Mouse (Mus musculus) forebrain, embryonic 14.5 days (tissue): ENCODE data around the gene Fmo3. TPM values are rescaled to one million over a fixed set of nuclear protein-coding genes. Genes with fewer than 3 reads are reported as not detected.

Experiments used
- ATAC-seq: fragments of 200-750 bp; cut with Nextera tagmentation; 2 replicates; pipeline ENCODE4 v1.8.0; 2017; ENCODE audit warnings: mild to moderate bottlenecking, moderate library complexity
- DNase-seq: peaks from one replicate; pipeline ENCODE4 v3.0.0-alpha.2; 2015; ENCODE audit warnings: low spot score
- H3K27ac ChIP-seq: fragments of 300-500 bp; sonication (generic); 2 replicates; pipeline ENCODE4 v1.5.1; 2014; ENCODE audit warnings: low read depth, mild to moderate bottlenecking, control low read depth, low read length, moderate library complexity
- H3K27me3 ChIP-seq: fragments of 300-500 bp; sonication (generic); replicated peaks from 2 replicates; pipeline ENCODE4 v1.6.1; 2014; ENCODE audit warnings: low read length, control low read depth, mixed read lengths; ENCODE audit not compliant: control insufficient read depth, insufficient read depth
- H3K36me3 ChIP-seq: fragments of 300-500 bp; sonication (generic); 2 replicates; pipeline ENCODE4 v1.6.1; 2014; ENCODE audit warnings: low read length, control low read depth; ENCODE audit not compliant: control insufficient read depth, insufficient read depth
- H3K4me1 ChIP-seq: fragments of 300-500 bp; sonication (generic); 2 replicates; pipeline ENCODE4 v1.6.1; 2014; ENCODE audit warnings: antibody characterized with exemption, low read length, control low read depth; ENCODE audit not compliant: control insufficient read depth, insufficient read depth
- H3K4me2 ChIP-seq: fragments of 300-500 bp; sonication (generic); 2 replicates; pipeline ENCODE4 v1.6.1; 2014; ENCODE audit warnings: mild to moderate bottlenecking, control low read depth, low read length
- H3K4me3 ChIP-seq: fragments of 300-500 bp; sonication (generic); 2 replicates; pipeline ENCODE4 v1.5.1; 2014; ENCODE audit warnings: low read depth, low read length, control low read depth
- H3K9ac ChIP-seq: fragments of 300-500 bp; sonication (generic); 2 replicates; pipeline ENCODE4 v1.6.1; 2014; ENCODE audit warnings: mild to moderate bottlenecking, low read length, control low read depth, moderate library complexity
- H3K9me3 ChIP-seq: fragments of 300-500 bp; sonication (generic); replicated peaks from 2 replicates; pipeline ENCODE4 v1.6.1; 2016; ENCODE audit warnings: low read length, control low read depth, mixed read lengths; ENCODE audit not compliant: control insufficient read depth
- WGBS: fragments of 180-500 bp; shearing (Covaris S2); extraction: QIAGEN DNeasy Blood & Tissue Kit; methylation state at CpG from one replicate; pipeline ENCODE4 v1.1.7; 2014; 5-methylcytosine and 5-hydroxymethylcytosine counted together
- polyA plus RNA-seq: library from polyadenylated mRNA; unstranded; fragments of >200 nt; fragmentation: Nextera tagmentation; extraction: Ambion mirVana; gene quantifications from 2 replicates; pipeline ENCODE4 v1.2.1, GENCODE M21; 2014

The Fmo3 gene
- polyA plus RNA-seq: not detected in 2 replicates

DNA sequence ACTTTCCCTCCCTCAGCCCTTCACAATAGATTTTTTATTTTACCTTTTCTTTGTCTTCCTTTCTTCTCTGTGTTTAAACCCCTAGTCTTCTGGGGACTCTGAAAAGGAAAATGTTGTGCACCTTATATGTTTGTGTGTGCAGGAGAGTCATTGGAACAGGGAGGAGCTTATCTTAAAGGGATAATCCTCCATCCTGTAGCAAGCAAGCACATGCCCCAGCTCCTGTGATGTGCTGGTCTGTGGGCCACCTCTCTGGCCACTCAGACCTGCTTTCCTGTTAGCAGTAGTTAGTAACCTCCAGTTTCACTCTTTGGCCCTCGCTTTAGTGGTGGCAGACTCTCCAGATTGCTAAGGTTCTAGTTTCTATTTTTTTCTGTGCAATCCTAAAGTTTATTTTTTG is at the start of gene Fmo3:
TSS of gene Fmo3 (minus strand) at position 101 of the 400 bp plus-strand sequence.
- Histone ChIP-seq H3K36me3 (no peaks in the 10 kb centered on the region), H3K27ac (no peak within 1 kb of the TSS), H3K4me2 (no peak within 1 kb of the TSS), H3K27me3 (no peaks in the 10 kb centered on the region), H3K4me3 (no peak within 1 kb of the TSS), H3K9ac (no peak within 1 kb of the TSS), H3K9me3 (no peaks in the 10 kb centered on the region), H3K4me1 (no peaks in the 10 kb centered on the region)
- DNase-seq (no peak), ATAC-seq (no peak)
- WGBS: 93% methylated on average over 1 of the region's 1 CpGs

- no peak overlapping the region for H3K4me3 ChIP-seq
- ATAC-seq (no peak), DNase-seq (no peak)
- H3K36me3 ChIP-seq: no peaks in the 10 kb centered on the region
- no peak overlapping the region for H3K9ac ChIP-seq
- no peaks in the 10 kb centered on the region for H3K9me3 ChIP-seq
- H3K27ac ChIP-seq: no peak overlapping the region
- H3K4me2 ChIP-seq: no peak overlapping the region
- H3K4me1 ChIP-seq: no peaks in the 10 kb centered on the region
- H3K27me3 ChIP-seq: no peaks in the 10 kb centered on the region
Observed at GRCm38 (mm10) chr1:163023075-163023474, 38.7 kb upstream of the Fmo3 start.

GRCm38 (mm10) chr1:163009220-163009619 is 24.9 kb upstream of the Fmo3 start:
- DNase-seq: no peak
- no peaks in the 10 kb centered on the region for H3K9me3 ChIP-seq
- no peak for ATAC-seq
- no peak overlapping the region for H3K4me2 ChIP-seq
- H3K9ac ChIP-seq: no peak overlapping the region
- H3K27me3 ChIP-seq: no peaks in the 10 kb centered on the region
- no peak overlapping the region for H3K27ac ChIP-seq
- WGBS: 64% methylated on average over 3 of the region's 3 CpGs
- no peaks in the 10 kb centered on the region for H3K36me3 ChIP-seq
- H3K4me3 ChIP-seq: no peak overlapping the region
- no peaks in the 10 kb centered on the region for H3K4me1 ChIP-seq

DNA sequence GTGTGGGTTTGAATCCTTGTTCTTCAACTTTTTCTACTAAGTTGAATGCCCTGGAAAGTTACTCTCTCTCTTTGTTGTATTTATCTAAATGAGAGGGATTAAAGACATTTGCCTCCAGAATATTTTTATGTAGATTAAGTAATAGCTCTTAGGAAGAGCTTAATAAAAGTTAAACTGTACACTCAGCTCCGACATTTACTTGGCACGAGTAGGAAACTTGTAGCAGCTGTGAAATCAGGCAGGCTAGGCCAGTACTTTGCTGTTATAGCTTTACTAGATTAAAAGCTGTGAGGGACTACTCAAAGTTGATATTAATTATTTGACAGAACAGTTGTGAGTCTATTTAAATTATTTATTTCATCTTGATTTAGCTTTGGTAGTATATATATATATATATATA is 19.2 kb upstream of the Fmo3 start:
- Histone ChIP-seq H3K36me3 (no peaks in the 10 kb centered on the region), H3K4me1 (no peaks in the 10 kb centered on the region), H3K9me3 (no peaks in the 10 kb centered on the region), H3K4me2 (no peak overlapping the region), H3K27ac (no peak overlapping the region), H3K9ac (no peak overlapping the region), H3K4me3 (no peak overlapping the region), H3K27me3 (no peaks in the 10 kb centered on the region)
- DNase-seq (no peak), ATAC-seq (no peak)
- 89% methylated on average over 2 of the region's 2 CpGs for whole genome bisulfite sequencing

DNA sequence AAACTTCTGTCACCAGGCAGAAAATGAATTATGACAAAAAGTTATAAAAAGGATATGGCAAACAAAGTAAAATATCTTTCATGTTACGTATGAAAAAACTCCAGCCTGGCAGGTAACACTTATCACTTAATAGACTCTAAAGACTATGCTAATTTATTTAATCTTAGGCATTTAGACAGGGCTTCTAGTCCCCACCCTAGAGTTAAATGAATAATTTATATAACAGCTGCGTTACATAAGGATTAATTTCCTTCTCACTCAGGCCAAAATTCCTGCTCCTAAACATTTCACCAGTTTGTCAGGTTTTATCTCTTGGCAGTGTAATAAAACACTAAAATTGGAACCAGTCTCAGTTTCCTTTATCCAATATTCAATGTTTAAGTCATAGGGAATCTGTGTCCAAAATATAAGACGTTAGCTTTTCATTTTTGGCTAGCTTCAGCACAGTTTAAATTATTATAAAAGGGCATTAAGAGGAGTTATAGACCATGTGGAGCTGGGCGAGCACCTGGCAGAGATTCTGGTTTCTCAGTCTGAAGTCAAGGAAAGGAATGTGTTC is 17.0 kb upstream of the Fmo3 start:
- Histone ChIP-seq H3K4me2 (no peak overlapping the region), H3K27me3 (no peaks in the 10 kb centered on the region), H3K36me3 (no peaks in the 10 kb centered on the region), H3K4me3 (no peak overlapping the region), H3K4me1 (no peaks in the 10 kb centered on the region), H3K27ac (no peak overlapping the region), H3K9me3 (no peaks in the 10 kb centered on the region), H3K9ac (no peak overlapping the region)
- 75% methylated on average over 4 of the region's 4 CpGs for WGBS
- ATAC-seq (no peak), DNase-seq (no peak)

GRCm38 (mm10) chr1:162987546-162987945 is 3.2 kb upstream of the Fmo3 start:
- Histone ChIP-seq H3K4me2 (no peak overlapping the region), H3K27me3 (no peaks in the 10 kb centered on the region), H3K4me3 (no peak overlapping the region), H3K9ac (no peak overlapping the region), H3K27ac (no peak overlapping the region), H3K36me3 (no peaks in the 10 kb centered on the region), H3K9me3 (no peaks in the 10 kb centered on the region), H3K4me1 (no peaks in the 10 kb centered on the region)
- ATAC-seq (no peak), DNase-seq (no peak)
- 86% methylated on average over 3 of the region's 3 CpGs for WGBS

- DNase-seq: no peak
- H3K9ac ChIP-seq: no peak overlapping the region
- H3K36me3 ChIP-seq: no peaks in the 10 kb centered on the region
- no peak overlapping the region for H3K4me3 ChIP-seq
- H3K9me3 ChIP-seq: no peaks in the 10 kb centered on the region
- H3K27ac ChIP-seq: no peak overlapping the region
- WGBS: 96% methylated on average over 1 of the region's 1 CpGs
- H3K4me1 ChIP-seq: no peaks in the 10 kb centered on the region
- no peaks in the 10 kb centered on the region for H3K27me3 ChIP-seq
- ATAC-seq: no peak
- H3K4me2 ChIP-seq: no peak overlapping the region
Observed at GRCm38 (mm10) chr1:162986777-162987176, 2.4 kb upstream of the Fmo3 start.

DNA sequence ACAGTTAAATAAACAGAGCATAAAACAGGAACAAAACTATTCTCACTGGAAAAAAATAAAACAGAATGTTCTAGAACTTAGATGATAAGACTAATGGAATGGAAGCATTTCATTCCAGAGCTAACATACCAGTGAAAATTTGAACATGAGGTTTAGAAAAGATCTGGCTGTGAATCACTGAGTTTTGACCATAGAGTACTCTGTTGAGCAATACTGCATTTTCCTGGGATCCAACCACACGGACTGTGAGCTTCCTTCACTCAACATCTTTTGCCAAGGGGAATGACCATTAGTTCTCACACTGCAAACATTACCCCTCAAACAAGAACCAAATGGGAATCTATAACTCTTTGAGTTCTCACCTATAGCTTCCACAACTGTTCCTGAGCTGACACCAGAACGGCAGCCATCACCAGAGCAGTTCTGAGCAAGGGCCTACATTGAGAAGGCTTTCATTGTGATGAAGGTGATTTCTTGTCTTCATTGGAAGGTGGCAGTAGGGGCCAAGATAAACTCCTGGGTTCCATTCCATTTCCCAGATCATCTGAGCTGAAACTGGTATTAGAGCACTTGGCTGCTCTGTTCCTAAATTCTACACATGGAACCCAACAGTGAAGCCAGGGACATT is 1.9 kb upstream of the Fmo3 start:
- no peak overlapping the region for H3K4me3 ChIP-seq
- no peaks in the 10 kb centered on the region for H3K9me3 ChIP-seq
- H3K4me1 ChIP-seq: no peaks in the 10 kb centered on the region
- no peaks in the 10 kb centered on the region for H3K27me3 ChIP-seq
- no peak overlapping the region for H3K9ac ChIP-seq
- DNase-seq (no peak), ATAC-seq (no peak)
- 91% methylated on average over 2 of the region's 2 CpGs for WGBS
- no peaks in the 10 kb centered on the region for H3K36me3 ChIP-seq
- no peak overlapping the region for H3K4me2 ChIP-seq
- no peak overlapping the region for H3K27ac ChIP-seq

DNA sequence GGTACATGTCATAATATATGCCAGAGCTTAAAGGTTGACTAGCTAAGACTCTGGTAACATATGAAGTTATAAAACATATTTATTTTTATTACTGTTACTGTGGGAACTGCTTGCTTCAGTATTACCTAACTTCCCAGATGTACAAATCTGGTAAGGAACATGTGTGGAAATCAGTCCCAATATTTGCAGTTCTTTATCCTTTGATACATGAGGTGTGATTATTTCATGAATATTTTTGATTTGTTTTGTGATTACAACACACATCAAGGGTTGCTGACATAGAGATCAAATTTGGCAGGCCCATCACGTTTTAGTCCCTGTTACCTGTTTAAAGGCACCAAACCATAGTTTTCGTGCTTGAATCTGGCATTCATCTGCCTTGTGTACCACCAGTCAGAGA is 20.8 kb downstream of the Fmo3 start:
- no peak overlapping the region for H3K27ac ChIP-seq
- no peaks in the 10 kb centered on the region for H3K36me3 ChIP-seq
- no peaks in the 10 kb centered on the region for H3K27me3 ChIP-seq
- H3K9ac ChIP-seq: no peak overlapping the region
- WGBS: 70% methylated on average over 2 of the region's 2 CpGs
- H3K4me1 ChIP-seq: no peaks in the 10 kb centered on the region
- no peak overlapping the region for H3K4me2 ChIP-seq
- ATAC-seq (no peak), DNase-seq (no peak)
- no peak overlapping the region for H3K4me3 ChIP-seq
- H3K9me3 ChIP-seq: no peaks in the 10 kb centered on the region
